Mouse (Mus musculus) liver, adult (tissue): ENCODE results near the gene Rbpjl.

Source experiments
- GATA4 ChIP-seq: IDR thresholded peaks from 2 replicates; pipeline ENCODE4 v1.6.1; 2014; ENCODE audit warnings: mild to moderate bottlenecking, low read length; ENCODE audit not compliant: insufficient replicate concordance

Rbpjl gene

GRCm38 (mm10) chr2:164383656-164384399 is 19.1 kb upstream of the Rbpjl start:
- TF ChIP-seq GATA4, result no peak

GRCm38 (mm10) chr2:164385927-164386763 is 16.8 kb upstream of the Rbpjl start:
- TF ChIP-seq GATA4, result no peak

- no peak for TF ChIP-seq GATA4
These were observed 16.0 kb upstream of the Rbpjl start for GRCm38 (mm10) chr2:164386953-164387352.

GRCm38 (mm10) chr2:164389020-164389419 is 13.9 kb upstream of the Rbpjl start, which contains the start of gene Slpi:
Gene Slpi, minus strand, starts transcription at chr2:164389095.
- TF ChIP-seq GATA4, result no peak

GRCm38 (mm10) chr2:164389499-164389898 is 13.4 kb upstream of the Rbpjl start:
- no peak for TF ChIP-seq GATA4

- no peak for TF ChIP-seq GATA4
These were observed 9.8 kb upstream of the Rbpjl start for GRCm38 (mm10) chr2:164393126-164393525.

- TF ChIP-seq GATA4, result no peak
These were observed 6.9 kb upstream of the Rbpjl start for GRCm38 (mm10) chr2:164396076-164396475.

GRCm38 (mm10) chr2:164396911-164397310 is 6.0 kb upstream of the Rbpjl start:
- TF ChIP-seq GATA4, result no peak

GRCm38 (mm10) chr2:164403396-164404081 is 598 bp downstream of the Rbpjl start:
- no peak for TF ChIP-seq GATA4

- TF ChIP-seq GATA4, result no peak
These were observed 1.4 kb downstream of the Rbpjl start for GRCm38 (mm10) chr2:164404082-164404990.

- TF ChIP-seq GATA4, result no peak
These were observed 2.1 kb downstream of the Rbpjl start, which contains the start of gene Matn4 for GRCm38 (mm10) chr2:164405060-164405459. Gene Matn4, minus strand, starts transcription at chr2:164405160.

GRCm38 (mm10) chr2:164405519-164405918 is 2.6 kb downstream of the Rbpjl start:
- no peak for TF ChIP-seq GATA4

GRCm38 (mm10) chr2:164407708-164408107 is 4.8 kb downstream of the Rbpjl start:
- no peak for TF ChIP-seq GATA4

- TF ChIP-seq GATA4, result no peak
These were observed 11.2 kb downstream of the Rbpjl start for GRCm38 (mm10) chr2:164414167-164414566.
